Mouse (Mus musculus) ES-Bruce4 (cell line): Measurements from ENCODE around the gene Klk1b9.

Experiments
- CTCF ChIP-seq: IDR thresholded peaks from one replicate; pipeline ENCODE4 v1.8.1; 2011; ENCODE audit warnings: low read depth, low read length
- POLR2A ChIP-seq: IDR thresholded peaks from one replicate; pipeline ENCODE4 v1.8.1; 2011; ENCODE audit warnings: low read length; ENCODE audit not compliant: insufficient read depth

DNA sequence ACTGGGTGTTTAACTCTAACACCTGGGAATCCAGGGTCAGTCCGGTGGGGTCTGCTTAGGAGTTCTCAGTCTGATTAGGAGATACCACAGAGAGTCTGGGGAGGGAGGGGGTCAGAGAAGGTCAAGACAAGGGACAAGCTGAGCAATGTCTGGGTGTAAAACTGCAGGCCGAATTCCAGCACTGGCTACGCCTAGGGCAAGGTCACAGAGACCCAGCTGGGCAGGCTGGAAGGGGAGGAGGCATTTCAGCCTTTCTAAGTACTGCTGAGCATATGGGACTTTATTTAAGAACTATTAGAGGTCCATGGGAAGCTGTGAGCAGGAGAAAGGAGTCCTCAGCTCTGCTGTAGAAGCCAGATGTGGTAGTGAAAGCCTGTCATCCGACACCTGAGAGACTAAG lies 43.5 kb upstream of the Klk1b9 start:
- TF ChIP-seq POLR2A (no peak), CTCF (no peak)
